Mouse (Mus musculus): Measurements from ENCODE around the gene Mecom.

- TF ChIP-seq CTCF (conservative IDR thresholded peaks at IDR 0.05; ENCODE audit: low read length) (no peak), NANOG (IDR thresholded peaks at IDR 0.05; ENCODE audit: borderline replicate concordance, low read length) (no peak)
Measured at GRCm38 (mm10) chr3:30091860-30092259, 455.9 kb downstream of the Mecom start.

Measured in E14TG2a.4 (cell line).